Mouse (Mus musculus): ENCODE data around the gene Vwa8.
A peak's percentile ranks its signal among the peaks of the same experiment; 100 is the strongest.

The Vwa8 gene

GRCm38 (mm10) chr14:78848941-78849911 lies at the start of gene Vwa8:
Gene Vwa8, plus strand, starts transcription at chr14:78849052.
- peak; percentile 48 to 51 for DNase-seq (ENCODE audit: low read depth in 2 of 2, low spot score in 2 of 2)

DNA sequence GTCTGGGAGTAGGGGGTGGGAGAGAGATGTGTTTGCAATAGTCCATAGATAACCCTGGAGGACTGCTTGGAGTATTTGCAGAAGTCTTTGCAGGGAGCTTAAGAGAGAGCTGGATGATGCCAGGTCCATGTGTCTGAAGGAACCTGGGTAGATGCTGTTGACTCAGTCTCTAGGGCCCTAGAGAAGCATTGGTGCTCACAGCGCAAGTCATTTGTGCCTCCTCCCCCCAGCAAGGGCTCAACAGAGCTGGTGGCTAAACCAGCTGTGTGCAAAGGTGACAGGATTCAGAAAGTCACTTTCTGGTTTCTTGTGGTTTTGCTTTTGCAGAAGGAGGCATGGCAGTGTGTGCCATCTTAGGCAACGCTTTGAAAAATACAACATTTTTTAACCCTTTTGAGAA lies 46.5 kb upstream of the Vwa8 start:
- DNase-seq (ENCODE audit: low read depth in 2 of 2, low spot score in 2 of 2) = no peak

DNA sequence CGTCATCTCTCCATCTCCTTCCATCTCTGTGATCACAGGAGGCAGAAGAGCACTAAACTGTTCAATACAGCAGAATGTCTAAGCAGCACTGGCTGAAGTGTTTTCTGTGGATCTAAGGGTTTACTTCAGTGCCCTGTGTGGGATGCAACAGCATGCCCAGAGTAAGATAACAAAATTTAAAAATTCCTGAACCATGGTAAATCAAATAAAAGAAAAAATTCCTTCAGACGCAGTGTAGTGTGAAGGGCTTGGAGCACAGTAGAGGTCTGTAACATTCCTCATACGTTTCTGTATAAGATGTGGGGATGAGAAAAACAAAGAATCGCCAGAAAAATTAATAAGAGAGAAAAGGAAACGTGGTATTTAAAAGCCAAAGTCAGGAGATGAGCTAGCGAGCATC lies 44.9 kb upstream of the Vwa8 start:
- no peak for DNase-seq (ENCODE audit: low read depth in 2 of 2, low spot score in 2 of 2)

DNA sequence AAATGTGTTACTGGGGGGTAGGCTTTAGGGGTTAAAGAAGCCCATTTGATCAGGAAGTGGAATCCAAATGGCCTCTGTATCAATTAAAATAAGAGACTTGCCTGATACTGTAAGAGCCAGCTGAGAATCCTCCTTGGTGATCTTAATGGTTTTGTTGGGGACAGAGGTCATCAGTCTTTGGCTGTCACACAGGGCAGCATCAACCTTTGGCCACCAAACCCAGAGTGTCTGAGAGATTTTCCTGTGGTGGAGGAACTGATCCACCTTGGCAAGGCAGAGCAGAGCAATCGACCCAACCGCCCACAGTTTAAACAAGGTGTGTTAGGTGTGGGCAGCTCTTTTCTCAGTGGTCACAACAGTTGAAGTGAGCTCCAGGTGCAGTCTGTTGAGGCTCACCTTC lies 36.0 kb upstream of the Vwa8 start:
- no peak for DNase-seq (ENCODE audit: low read depth in 2 of 2, low spot score in 2 of 2)

GRCm38 (mm10) chr14:78816411-78816810 lies 32.4 kb upstream of the Vwa8 start:
- DNase-seq (ENCODE audit: low read depth in 2 of 2, low spot score in 2 of 2) = no peak

DNA sequence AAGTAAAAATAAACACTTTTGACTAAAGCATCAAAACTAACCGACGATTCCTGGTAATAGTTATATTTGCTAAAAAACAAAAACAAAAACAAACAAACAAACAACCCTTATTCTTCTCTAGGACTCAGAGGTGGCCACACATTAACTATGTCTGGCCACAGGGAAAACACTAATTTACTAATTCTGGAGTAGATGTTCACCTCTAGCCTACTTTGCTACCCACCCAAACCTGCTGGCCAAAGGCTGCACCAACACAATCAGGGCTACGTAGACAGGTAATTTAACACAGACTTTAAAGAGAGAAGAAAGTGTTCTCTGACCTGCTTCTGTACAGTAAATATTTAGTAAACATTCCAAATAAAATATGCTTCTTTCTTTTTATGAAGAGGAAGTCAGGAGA lies 31.2 kb upstream of the Vwa8 start:
- DNase-seq (ENCODE audit: low read depth in 2 of 2, low spot score in 2 of 2) = no peak

DNA sequence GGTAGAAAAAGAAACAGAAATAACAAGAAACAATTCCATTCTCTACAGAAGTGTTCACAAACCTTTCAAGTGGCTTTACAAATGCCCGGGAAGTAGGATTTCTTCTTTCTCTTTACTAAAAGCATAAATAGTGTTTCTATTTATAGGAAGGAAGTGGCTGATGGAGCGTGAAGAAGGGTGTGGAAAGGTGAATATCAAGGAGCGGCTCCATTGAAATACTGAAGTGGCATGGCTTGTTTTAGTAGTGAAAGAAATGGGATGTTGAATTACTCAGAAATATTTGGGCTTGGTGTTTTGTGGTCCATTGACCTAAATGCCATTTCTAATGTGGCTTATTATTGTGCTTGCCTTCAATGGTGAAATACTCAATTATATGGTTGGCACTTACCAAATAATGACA lies 30.4 kb upstream of the Vwa8 start:
- DNase-seq (ENCODE audit: low read depth in 2 of 2, low spot score in 2 of 2) = no peak

DNA sequence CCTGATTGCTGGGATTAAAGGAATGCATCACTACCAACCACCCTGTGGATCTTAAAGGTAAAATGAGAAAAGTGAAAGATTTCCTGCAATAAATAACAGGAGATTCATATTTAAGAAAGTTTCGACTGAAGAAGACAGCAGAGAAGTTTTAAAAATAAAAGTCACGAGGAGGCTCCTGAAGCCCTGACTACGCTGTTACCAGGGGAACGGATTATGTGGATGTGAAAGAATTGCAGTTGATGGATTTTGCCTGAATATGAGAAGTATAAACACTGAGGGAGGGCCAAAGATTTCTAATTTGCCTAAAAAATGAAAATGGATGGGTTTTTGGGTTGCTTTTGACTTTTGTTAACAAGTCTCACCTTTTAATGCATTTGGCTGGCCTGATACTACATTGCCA lies 24.8 kb upstream of the Vwa8 start:
- no peak for DNase-seq (ENCODE audit: low read depth in 2 of 2, low spot score in 2 of 2)

DNA sequence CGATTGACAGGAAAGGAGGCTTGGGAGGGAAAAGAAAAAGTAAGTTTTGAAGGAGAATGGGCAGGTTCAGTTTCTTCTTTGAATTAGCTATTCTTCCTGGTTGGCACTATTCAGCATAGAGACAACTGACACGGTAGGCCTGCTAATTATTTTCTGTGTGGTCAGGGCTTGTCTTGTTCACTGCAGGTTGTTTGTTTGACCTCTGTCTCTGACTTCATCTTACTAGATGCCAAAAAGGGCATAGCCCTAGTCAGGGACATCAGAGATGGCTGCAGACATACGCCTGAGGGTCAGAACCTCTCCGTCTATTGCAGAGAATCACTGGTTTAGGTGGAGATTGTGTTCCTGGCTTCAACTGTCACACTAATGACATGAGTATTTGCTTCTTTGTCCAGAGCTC lies 24.3 kb upstream of the Vwa8 start:
- DNase-seq (ENCODE audit: low read depth in 2 of 2, low spot score in 2 of 2) = no peak

- DNase-seq (ENCODE audit: low read depth in 2 of 2, low spot score in 2 of 2) = no peak
Measured at GRCm38 (mm10) chr14:78831158-78831557, 17.7 kb upstream of the Vwa8 start.

DNA sequence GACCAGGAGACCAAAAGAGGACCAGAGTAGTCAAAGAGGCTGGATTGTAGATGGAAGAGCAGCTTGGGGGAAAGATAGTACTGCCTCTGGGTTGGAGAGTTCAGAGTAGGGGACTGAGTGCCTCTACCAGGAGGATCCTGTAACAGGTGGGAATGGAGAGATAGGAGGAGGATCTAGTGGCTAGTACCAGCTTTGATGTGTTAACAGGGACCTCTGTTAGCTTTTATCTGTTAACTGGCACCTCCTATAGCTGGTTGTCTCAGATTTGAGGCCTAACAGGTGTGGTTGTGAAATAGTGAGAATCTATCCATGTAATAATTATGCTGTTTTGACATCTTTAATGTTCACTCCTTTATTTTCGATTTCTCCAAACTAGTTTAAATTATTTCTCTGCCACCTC lies 904 bp upstream of the Vwa8 start:
- DNase-seq (ENCODE audit: low read depth in 2 of 2, low spot score in 2 of 2) = no peak

DNA sequence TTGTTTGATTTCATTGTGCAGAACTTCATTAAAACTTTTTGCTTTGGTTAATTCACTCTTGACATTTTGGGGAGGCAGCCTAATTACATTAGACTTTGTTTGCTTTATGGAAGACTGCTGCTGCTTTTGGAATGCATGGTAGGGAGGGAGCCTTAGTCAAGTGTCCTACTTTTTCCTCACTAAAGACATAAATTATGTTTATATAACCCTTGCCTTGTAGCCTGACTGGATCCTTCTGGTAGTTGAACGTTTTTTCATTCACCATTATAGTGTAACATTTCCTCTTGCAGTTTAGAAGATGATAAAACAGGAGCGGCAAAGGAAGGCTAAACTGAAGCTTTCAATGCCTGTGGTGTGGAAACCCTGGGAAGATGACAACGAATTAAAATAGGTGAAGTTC lies 375 bp upstream of the Vwa8 start:
- DNase-seq (ENCODE audit: low read depth in 2 of 2, low spot score in 2 of 2) = no peak

DNA sequence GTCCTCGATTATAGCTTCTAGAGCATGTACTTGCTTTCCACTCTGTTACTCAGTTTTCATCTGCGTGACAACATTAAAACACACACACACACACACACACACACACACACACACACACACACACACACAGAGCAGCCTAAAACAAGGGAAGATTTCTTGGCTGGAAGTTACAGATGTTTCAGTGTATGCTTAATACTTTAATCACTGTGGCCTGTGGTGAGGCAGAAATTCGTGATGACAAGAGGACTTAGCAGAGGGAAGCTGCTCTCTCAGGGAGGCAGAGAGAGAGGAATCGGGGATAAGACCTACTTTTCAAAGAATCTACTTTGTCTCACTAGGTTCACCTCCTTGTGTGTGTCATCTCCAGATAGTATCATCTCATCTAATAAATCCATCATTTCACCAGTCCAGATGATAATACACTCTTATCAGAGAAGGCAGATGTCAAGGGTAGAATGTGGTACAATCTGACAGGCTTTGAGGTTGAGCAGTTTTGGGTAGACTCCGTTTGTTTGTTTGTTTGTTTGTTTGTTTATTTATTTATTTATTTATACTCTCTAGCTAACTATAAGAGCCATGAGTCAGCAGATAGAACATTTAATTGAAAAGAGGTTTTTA lies 1.2 kb downstream of the Vwa8 start:
- DNase-seq (ENCODE audit: low read depth in 2 of 2, low spot score in 2 of 2) = no peak

DNA sequence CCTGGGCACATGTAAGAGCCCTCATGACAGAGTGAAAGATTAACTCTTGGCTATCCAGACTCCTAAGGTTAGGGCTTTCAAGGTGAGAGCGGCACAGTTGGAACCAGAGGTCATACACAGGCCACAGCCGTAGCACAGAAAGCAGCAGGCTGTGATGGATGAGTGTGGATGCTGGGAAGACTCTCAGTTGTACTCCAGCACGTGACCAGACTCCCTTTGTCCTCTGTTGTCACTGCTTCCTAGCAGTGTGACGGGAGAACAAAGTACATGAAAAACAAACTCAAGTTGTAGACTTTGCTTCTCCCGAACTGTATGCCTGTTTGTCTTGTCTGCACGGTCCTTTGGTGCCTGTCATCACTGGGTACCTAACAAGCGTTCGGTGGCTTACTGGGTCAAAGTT lies 1.8 kb downstream of the Vwa8 start:
- DNase-seq (ENCODE audit: low read depth in 2 of 2, low spot score in 2 of 2) = no peak

GRCm38 (mm10) chr14:78851366-78851765 lies 2.5 kb downstream of the Vwa8 start:
- DNase-seq (ENCODE audit: low read depth in 2 of 2, low spot score in 2 of 2) = no peak

GRCm38 (mm10) chr14:78852401-78853246 lies 3.8 kb downstream of the Vwa8 start:
- no peak for DNase-seq (ENCODE audit: low read depth in 2 of 2, low spot score in 2 of 2)

GRCm38 (mm10) chr14:78861156-78861555 lies 12.3 kb downstream of the Vwa8 start:
- no peak for DNase-seq (ENCODE audit: low read depth in 2 of 2, low spot score in 2 of 2)

DNA sequence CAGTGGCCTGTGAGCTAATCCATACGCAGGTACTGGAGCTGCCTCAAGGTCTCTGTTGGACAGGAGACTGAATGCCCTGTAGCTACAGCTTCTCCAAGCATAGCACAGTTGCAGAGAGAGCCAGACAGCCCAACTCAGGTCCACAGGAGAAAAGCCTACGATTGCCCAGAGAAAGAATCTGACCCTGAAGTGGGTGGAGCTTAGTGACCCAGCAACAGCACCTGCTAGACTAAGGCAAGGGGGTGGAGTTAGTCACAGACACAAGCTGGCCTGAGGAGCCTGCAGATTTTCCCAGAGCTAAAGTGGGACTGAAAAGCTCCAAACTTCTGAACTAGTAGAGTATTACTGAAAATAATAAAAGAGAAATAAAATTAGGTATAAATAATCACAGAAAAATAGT lies 21.2 kb downstream of the Vwa8 start:
- DNase-seq (ENCODE audit: low read depth in 2 of 2, low spot score in 2 of 2) = no peak

- DNase-seq (ENCODE audit: low read depth in 2 of 2, low spot score in 2 of 2) = no peak
Measured at GRCm38 (mm10) chr14:78877176-78877575, 28.3 kb downstream of the Vwa8 start.

GRCm38 (mm10) chr14:78878402-78879045 lies 29.7 kb downstream of the Vwa8 start:
- DNase-seq (ENCODE audit: low read depth in 2 of 2, low spot score in 2 of 2) = no peak

DNA sequence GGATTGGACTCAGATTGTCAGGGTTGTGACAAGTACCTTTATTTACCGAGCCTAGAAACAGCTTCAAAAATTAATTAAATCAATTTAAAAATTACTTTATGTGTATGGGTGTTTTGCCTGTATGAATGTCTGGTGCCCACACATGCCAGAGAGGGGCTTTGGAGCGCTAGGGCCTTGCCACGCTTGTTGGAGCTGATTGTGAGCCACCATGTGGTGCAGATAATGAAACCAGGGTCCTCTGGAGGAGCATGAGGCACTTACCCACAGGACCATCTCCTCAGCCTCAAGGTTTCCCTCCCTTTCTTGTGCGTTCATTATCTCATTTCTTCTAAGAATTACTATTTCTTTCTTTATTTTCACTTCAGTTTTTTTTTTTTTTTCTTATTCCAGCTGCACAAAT lies 32.0 kb downstream of the Vwa8 start:
- no peak for DNase-seq (ENCODE audit: low read depth in 2 of 2, low spot score in 2 of 2)
